Mouse (Mus musculus): ENCODE measurements around the gene Pias4.

GRCm38 (mm10) chr10:81141455-81142210, 26.1 kb downstream of the Pias4 start:
- TF ChIP-seq EP300 (IDR thresholded peaks at IDR 0.05): no peak
- no peak for TF ChIP-seq CTCF (IDR thresholded peaks at IDR 0.05)

Data from lung, postnatal 0 days (tissue).